Mouse (Mus musculus): ENCODE measurements around the gene Add2. TPM values are rescaled to one million over a fixed set of nuclear protein-coding genes. Genes with fewer than 3 reads are reported as not detected.

Add2 gene
- polyA plus RNA-seq, 1 experiment from 2014 or later: 230 TPM

DNA sequence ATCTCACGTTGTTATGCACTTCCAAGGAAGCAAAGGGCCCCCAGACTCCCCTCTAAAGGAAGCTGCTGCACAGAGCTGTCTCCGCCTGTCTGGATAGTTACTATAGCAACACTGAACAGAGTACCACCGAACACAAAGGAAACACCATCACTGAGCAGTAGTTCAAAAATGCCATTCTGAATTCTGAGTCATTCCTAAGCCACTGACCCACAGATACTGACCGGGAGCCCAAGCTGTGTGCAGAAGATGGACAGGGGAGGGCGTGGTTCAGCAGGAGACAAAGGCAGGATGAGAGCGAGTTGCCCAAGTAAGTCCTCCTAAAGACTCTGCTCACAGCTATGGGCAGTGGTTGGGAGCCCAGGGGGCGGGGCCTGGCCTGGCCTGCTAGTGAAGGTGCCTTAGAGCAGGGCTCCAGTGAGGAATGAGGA, 23.6 kb downstream of the Add2 start:
- Histone ChIP-seq H3K4me1 (peaks cover 73% of the 10 kb centered on the region), H3K36me3 (no peaks in the 10 kb centered on the region), H3K9me3 (no peaks in the 10 kb centered on the region), H3K4me3 (peak overlapping the region; percentile 7; the same call in 1 of the 2 replicates), H3K27me3 (no peaks in the 10 kb centered on the region), H3K27ac (replicated peaks) (peak overlapping the region; percentile 94), H3K4me2 (replicated peaks) (peak overlapping the region; percentile 32), H3K9ac (replicated peaks) (peak overlapping the region; percentile 32; the same call in 1 of the 2 replicates)
- 9% methylated on average over 7 of the region's 7 CpGs for WGBS
- peak; percentile 89 for ATAC-seq (replicated peaks)

- Histone ChIP-seq H3K36me3 (no peaks in the 10 kb centered on the region), H3K9me3 (no peaks in the 10 kb centered on the region), H3K9ac (replicated peaks) (peak overlapping the region; percentile 32), H3K27me3 (no peaks in the 10 kb centered on the region), H3K4me1 (peaks cover 77% of the 10 kb centered on the region), H3K4me2 (replicated peaks) (peak overlapping the region; percentile 32), H3K4me3 (peak overlapping the region; percentile 7; the same call in 1 of the 2 replicates), H3K27ac (replicated peaks) (peak overlapping the region; percentile 94)
- peak; percentile 8; the same call in 1 of the 2 replicates for ATAC-seq (replicated peaks)
- WGBS: 12% methylated on average over 4 of the region's 4 CpGs
Measured at GRCm38 (mm10) chr6:86052556-86052955, 24.1 kb downstream of the Add2 start.

DNA sequence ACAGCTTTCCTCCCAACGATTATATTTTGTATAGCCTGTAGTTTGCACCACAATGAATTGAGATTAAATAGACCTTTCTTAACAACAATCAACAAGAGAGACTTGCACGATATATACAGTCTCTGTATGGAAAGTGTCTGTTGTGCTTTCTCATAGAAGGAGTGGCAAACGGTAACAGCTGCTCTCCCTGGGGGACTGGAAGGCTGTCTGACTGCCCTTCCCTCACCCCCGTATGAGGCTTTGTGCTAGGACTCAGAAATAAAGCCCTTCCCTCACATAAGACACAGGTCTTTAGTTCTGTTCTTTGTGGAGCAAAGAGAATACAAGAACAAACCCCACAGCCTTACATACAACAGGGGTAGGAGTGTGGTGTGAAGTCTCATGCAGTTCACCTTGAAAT, 24.6 kb downstream of the Add2 start:
- ATAC-seq (replicated peaks): no peak
- no peaks in the 10 kb centered on the region for H3K36me3 ChIP-seq
- no peaks in the 10 kb centered on the region for H3K9me3 ChIP-seq
- no peaks in the 10 kb centered on the region for H3K27me3 ChIP-seq
- peaks cover 83% of the 10 kb centered on the region for H3K4me1 ChIP-seq
- WGBS: 6% methylated on average over 4 of the region's 4 CpGs
- H3K4me3 ChIP-seq: no peak overlapping the region
- H3K4me2 ChIP-seq (replicated peaks): peak overlapping the region; percentile 32; the same call in 1 of the 2 replicates
- H3K9ac ChIP-seq (replicated peaks): peak overlapping the region; percentile 32
- H3K27ac ChIP-seq (replicated peaks): peak overlapping the region; percentile 94

DNA sequence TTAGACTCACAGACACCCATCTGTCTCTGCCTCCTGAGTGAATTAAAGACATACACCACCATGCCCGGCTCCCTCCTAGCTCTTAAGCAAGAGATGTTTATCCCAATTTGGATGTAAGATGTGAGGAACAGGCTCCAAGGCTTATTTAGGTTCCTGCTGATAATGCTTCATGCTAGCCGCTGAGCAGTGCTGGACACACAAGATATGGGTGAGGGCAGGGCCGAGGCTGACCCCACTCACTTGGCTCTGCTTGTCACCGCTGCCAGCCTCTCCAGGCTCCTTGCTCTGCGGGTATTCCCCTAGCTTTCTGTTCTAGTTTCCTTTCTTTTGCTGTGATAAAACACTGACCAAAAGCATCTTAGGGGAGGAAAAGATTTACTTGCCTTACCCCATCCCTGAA, 25.1 kb downstream of the Add2 start:
- Histone ChIP-seq H3K9me3 (no peaks in the 10 kb centered on the region), H3K9ac (replicated peaks) (peak overlapping the region; percentile 32), H3K27ac (replicated peaks) (peak overlapping the region; percentile 94), H3K4me3 (no peak overlapping the region), H3K36me3 (no peaks in the 10 kb centered on the region), H3K27me3 (no peaks in the 10 kb centered on the region), H3K4me2 (replicated peaks) (0 out of 2 replicates have a peak overlapping the region, but pooled peaks have one; percentile 32), H3K4me1 (peaks cover 84% of the 10 kb centered on the region)
- no peak for ATAC-seq (replicated peaks)
- WGBS: 50% methylated on average over 5 of the region's 5 CpGs

GRCm38 (mm10) chr6:86058475-86058874, 30.0 kb downstream of the Add2 start:
- no peak overlapping the region for H3K4me3 ChIP-seq
- peaks cover 85% of the 10 kb centered on the region for H3K4me1 ChIP-seq
- WGBS: 0% methylated on average over 1 of the region's 1 CpGs
- no peaks in the 10 kb centered on the region for H3K36me3 ChIP-seq
- H3K27me3 ChIP-seq: no peaks in the 10 kb centered on the region
- H3K9me3 ChIP-seq: no peaks in the 10 kb centered on the region
- peak overlapping the region; percentile 94 for H3K27ac ChIP-seq (replicated peaks)
- H3K4me2 ChIP-seq (replicated peaks): no peak overlapping the region
- no peak for ATAC-seq (replicated peaks)
- no peak overlapping the region for H3K9ac ChIP-seq (replicated peaks)

DNA sequence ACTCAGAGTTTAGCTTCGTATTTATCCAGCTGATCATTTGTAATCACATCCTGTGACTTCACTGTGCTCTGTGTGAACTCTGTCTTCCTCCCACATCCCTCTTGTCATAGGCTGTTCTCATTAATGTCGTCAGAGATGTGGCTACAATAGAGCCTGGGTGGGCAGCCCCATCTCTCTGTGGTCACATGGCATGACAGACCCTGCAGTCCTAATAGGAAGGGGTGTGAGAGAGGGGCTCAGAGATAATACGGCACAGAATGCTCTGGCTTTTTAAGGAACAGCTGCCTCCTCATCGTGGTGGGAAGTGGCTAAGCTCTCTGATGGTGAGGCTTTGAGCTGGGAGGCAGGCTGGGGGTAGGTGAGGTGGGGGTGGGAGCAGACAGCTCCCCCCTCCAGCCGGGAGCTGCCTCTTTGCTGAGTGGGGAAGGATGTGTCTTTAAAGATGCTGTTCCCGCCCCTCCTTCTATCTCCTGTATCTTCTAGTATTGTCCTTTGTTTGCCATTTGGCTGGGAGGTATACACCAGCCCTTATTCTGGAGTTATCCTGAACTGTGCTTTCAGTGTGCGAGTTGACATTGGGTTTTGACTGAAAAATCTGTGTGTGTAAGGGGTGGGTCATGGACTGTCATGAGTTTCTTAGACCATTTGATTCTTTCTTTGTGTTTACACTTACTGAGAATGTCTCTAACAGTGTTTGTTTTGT, 30.8 kb downstream of the Add2 start:
- ATAC-seq (replicated peaks): peak; percentile 68
- WGBS: 18% methylated on average over 7 of the region's 7 CpGs
- Histone ChIP-seq H3K4me2 (replicated peaks) (peak overlapping the region; percentile 20), H3K9me3 (no peaks in the 10 kb centered on the region), H3K9ac (replicated peaks) (peak overlapping the region; percentile 11; the same call in 1 of the 2 replicates), H3K4me3 (no peak overlapping the region), H3K36me3 (no peaks in the 10 kb centered on the region), H3K4me1 (peaks cover 85% of the 10 kb centered on the region), H3K27me3 (no peaks in the 10 kb centered on the region), H3K27ac (replicated peaks) (peak overlapping the region; percentile 94)

GRCm38 (mm10) chr6:86060170-86060569, 31.7 kb downstream of the Add2 start:
- WGBS: 90% methylated on average over 3 of the region's 3 CpGs
- ATAC-seq (replicated peaks): no peak
- no peak overlapping the region for H3K9ac ChIP-seq (replicated peaks)
- H3K4me3 ChIP-seq: no peak overlapping the region
- H3K27me3 ChIP-seq: no peaks in the 10 kb centered on the region
- peaks cover 87% of the 10 kb centered on the region for H3K4me1 ChIP-seq
- H3K4me2 ChIP-seq (replicated peaks): no peak overlapping the region
- H3K36me3 ChIP-seq: no peaks in the 10 kb centered on the region
- no peaks in the 10 kb centered on the region for H3K9me3 ChIP-seq
- peak overlapping the region; percentile 94 for H3K27ac ChIP-seq (replicated peaks)

DNA sequence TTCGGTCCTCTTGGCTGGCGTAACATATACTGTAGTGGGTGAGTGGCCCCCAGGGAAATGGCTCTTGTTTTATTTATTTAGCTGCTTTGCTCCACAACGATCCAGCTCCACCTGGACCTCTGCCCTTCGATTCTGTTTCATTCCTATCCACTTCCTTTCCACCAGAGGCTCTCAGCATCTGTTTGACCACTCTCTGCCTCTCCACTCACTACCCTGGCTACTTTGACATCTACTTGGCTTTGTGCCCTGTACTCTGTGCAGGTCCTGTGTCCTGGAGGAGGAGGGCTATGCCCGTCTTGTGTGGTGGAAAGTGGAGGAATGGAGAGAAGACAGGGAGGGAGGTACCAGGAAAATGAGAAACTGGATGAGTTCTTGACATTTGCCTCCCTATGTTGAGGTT, 33.7 kb downstream of the Add2 start:
- Histone ChIP-seq H3K9ac (replicated peaks) (no peak overlapping the region), H3K4me3 (no peak overlapping the region), H3K36me3 (no peaks in the 10 kb centered on the region), H3K4me2 (replicated peaks) (0 out of 2 replicates have a peak overlapping the region, but pooled peaks have one; percentile 8), H3K27me3 (no peaks in the 10 kb centered on the region), H3K9me3 (no peaks in the 10 kb centered on the region), H3K4me1 (peaks cover 97% of the 10 kb centered on the region), H3K27ac (replicated peaks) (peak overlapping the region; percentile 94)
- no peak for ATAC-seq (replicated peaks)
- WGBS: 60% methylated on average over 5 of the region's 5 CpGs

DNA sequence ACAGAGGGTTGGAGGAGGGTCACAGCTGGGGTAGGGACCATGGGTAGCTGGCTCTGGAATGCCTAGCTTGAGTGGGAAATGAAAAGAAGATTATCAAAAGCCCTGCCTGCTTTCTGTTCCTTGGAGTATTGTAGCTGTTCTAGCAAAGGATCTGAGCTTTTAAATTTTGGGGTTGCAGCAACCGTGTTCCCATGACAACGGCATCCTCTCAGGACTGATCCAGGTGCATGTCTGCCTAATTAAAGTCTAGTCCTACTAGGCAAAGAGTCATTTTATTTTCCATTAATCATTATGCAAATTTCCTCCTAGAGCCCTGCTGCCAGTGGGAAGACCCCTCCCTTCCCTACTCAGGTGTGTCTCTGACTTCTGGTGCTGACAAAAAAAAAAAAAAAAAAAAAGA, 34.2 kb downstream of the Add2 start:
- no peak overlapping the region for H3K4me3 ChIP-seq
- no peak overlapping the region for H3K9ac ChIP-seq (replicated peaks)
- H3K27me3 ChIP-seq: no peaks in the 10 kb centered on the region
- no peaks in the 10 kb centered on the region for H3K9me3 ChIP-seq
- 51% methylated on average over 2 of the region's 2 CpGs for WGBS
- H3K27ac ChIP-seq (replicated peaks): peak overlapping the region; percentile 94
- 0 out of 2 replicates have a peak overlapping the region, but pooled peaks have one; percentile 8 for H3K4me2 ChIP-seq (replicated peaks)
- no peak for ATAC-seq (replicated peaks)
- H3K4me1 ChIP-seq: peaks cover 95% of the 10 kb centered on the region
- H3K36me3 ChIP-seq: no peaks in the 10 kb centered on the region

GRCm38 (mm10) chr6:86064318-86065016, 36.0 kb downstream of the Add2 start:
- H3K9me3 ChIP-seq: no peaks in the 10 kb centered on the region
- H3K36me3 ChIP-seq: no peaks in the 10 kb centered on the region
- no peaks in the 10 kb centered on the region for H3K27me3 ChIP-seq
- H3K9ac ChIP-seq (replicated peaks): 0 out of 2 replicates have a peak overlapping the region, but pooled peaks have one; percentile 19
- 14% methylated on average over 6 of the region's 6 CpGs for WGBS
- peak overlapping the region; percentile 94 for H3K27ac ChIP-seq (replicated peaks)
- H3K4me2 ChIP-seq (replicated peaks): peak overlapping the region; percentile 3; the same call in 1 of the 2 replicates
- H3K4me1 ChIP-seq: peaks cover 91% of the 10 kb centered on the region
- no peak overlapping the region for H3K4me3 ChIP-seq
- peak; percentile 76 for ATAC-seq (replicated peaks)

- Histone ChIP-seq H3K27ac (replicated peaks) (peak overlapping the region; percentile 94), H3K9me3 (no peaks in the 10 kb centered on the region), H3K4me2 (replicated peaks) (no peak overlapping the region), H3K4me1 (peaks cover 85% of the 10 kb centered on the region), H3K9ac (replicated peaks) (no peak overlapping the region), H3K4me3 (no peak overlapping the region), H3K27me3 (no peaks in the 10 kb centered on the region), H3K36me3 (no peaks in the 10 kb centered on the region)
- ATAC-seq (replicated peaks): no peak
- 73% methylated on average over 6 of the region's 6 CpGs for WGBS
Measured at GRCm38 (mm10) chr6:86066727-86067126, 38.2 kb downstream of the Add2 start.

GRCm38 (mm10) chr6:86067145-86067544, 38.7 kb downstream of the Add2 start:
- no peak for ATAC-seq (replicated peaks)
- Histone ChIP-seq H3K4me1 (peaks cover 81% of the 10 kb centered on the region), H3K4me2 (replicated peaks) (no peak overlapping the region), H3K27ac (replicated peaks) (peak overlapping the region; percentile 94), H3K9me3 (no peaks in the 10 kb centered on the region), H3K27me3 (no peaks in the 10 kb centered on the region), H3K9ac (replicated peaks) (no peak overlapping the region), H3K36me3 (no peaks in the 10 kb centered on the region), H3K4me3 (no peak overlapping the region)
- 49% methylated on average over 5 of the region's 5 CpGs for WGBS
